Mouse (Mus musculus): ENCODE measurements at regions not wholly inside any gene's neighbourhood (a gene's known extent, or its start where the extent isn't known, plus 50 kb on each side); places are given as distances from the start of the nearest gene placed in this dataset.
A peak's percentile ranks its signal among the peaks of the same experiment; 100 is the strongest.
"Not testable (repeated sequence)": the region's sequence is repeated elsewhere in the genome, so short reads cannot be mapped to it uniquely, and the experiment has no call there.

- H3K36me3 ChIP-seq; H3K27ac ChIP-seq (replicated peaks); H3K4me2 ChIP-seq; ATAC-seq (ENCODE audit: low read depth); H3K4me3 ChIP-seq; H3K9ac ChIP-seq; H3K27me3 ChIP-seq; H3K9me3 ChIP-seq: not testable (repeated sequence)
- WGBS: 65% methylated on average over 1 of the region's 1 CpGs
- peaks cover 40% of the 10 kb centered on the region for H3K4me1 ChIP-seq (replicated peaks)
Observed at GRCm38 (mm10) chr17:13654606-13655005, 105.7 kb upstream of the Afdn start.

- Histone ChIP-seq H3K4me2 (peak overlapping the region; percentile 43), H3K4me1 (replicated peaks) (peaks cover 46% of the 10 kb centered on the region), H3K27ac (replicated peaks) (peak overlapping the region; percentile 65), H3K9ac (no peak overlapping the region), H3K4me3 (no peak overlapping the region), H3K27me3 (no peaks in the 10 kb centered on the region), H3K36me3 (no peaks in the 10 kb centered on the region), H3K9me3 (no peaks in the 10 kb centered on the region)
- ATAC-seq (ENCODE audit: low read depth): peak; percentile 15; the same call in 1 of the 2 replicates
- WGBS: 16% methylated on average over 3 of the region's 3 CpGs
Observed at GRCm38 (mm10) chr17:13656065-13656464, 104.3 kb upstream of the Afdn start.

GRCm38 (mm10) chr17:13656485-13657181 is 103.7 kb upstream of the Afdn start:
- Histone ChIP-seq H3K36me3 (no peaks in the 10 kb centered on the region), H3K27ac (replicated peaks) (peak overlapping the region; percentile 83), H3K9ac (0 out of 2 replicates have a peak overlapping the region, but pooled peaks have one; percentile 14), H3K4me2 (peak overlapping the region; percentile 43), H3K9me3 (no peaks in the 10 kb centered on the region), H3K4me3 (no peak overlapping the region), H3K4me1 (replicated peaks) (peaks cover 46% of the 10 kb centered on the region), H3K27me3 (no peaks in the 10 kb centered on the region)
- under 1% methylated on average over 12 of the region's 15 CpGs for WGBS
- peak; percentile 44 for ATAC-seq (ENCODE audit: low read depth)

GRCm38 (mm10) chr17:13657182-13657562 is 103.2 kb upstream of the Afdn start:
- Histone ChIP-seq H3K27me3 (no peaks in the 10 kb centered on the region), H3K4me2 (peak overlapping the region; percentile 43; the same call in 1 of the 2 replicates), H3K4me1 (replicated peaks) (peaks cover 50% of the 10 kb centered on the region), H3K9ac (0 out of 2 replicates have a peak overlapping the region, but pooled peaks have one; percentile 14), H3K9me3 (no peaks in the 10 kb centered on the region), H3K27ac (replicated peaks) (peak overlapping the region; percentile 83), H3K4me3 (no peak overlapping the region), H3K36me3 (no peaks in the 10 kb centered on the region)
- ATAC-seq (ENCODE audit: low read depth): no peak
- 22% methylated on average over 10 of the region's 10 CpGs for WGBS

- Histone ChIP-seq H3K4me2 (no peak overlapping the region), H3K9ac (peak overlapping the region; percentile 27; the same call in 1 of the 2 replicates), H3K4me3 (no peak overlapping the region), H3K4me1 (replicated peaks) (peaks cover 50% of the 10 kb centered on the region), H3K27me3 (no peaks in the 10 kb centered on the region), H3K36me3 (no peaks in the 10 kb centered on the region), H3K27ac (replicated peaks) (peak overlapping the region; percentile 83), H3K9me3 (no peaks in the 10 kb centered on the region)
- WGBS: 27% methylated on average over 9 of the region's 9 CpGs
- peak; percentile 77 for ATAC-seq (ENCODE audit: low read depth)
Observed at GRCm38 (mm10) chr17:13657656-13658292, 102.6 kb upstream of the Afdn start.

GRCm38 (mm10) chr17:13658321-13658978 is 101.9 kb upstream of the Afdn start:
- WGBS: 8% methylated on average over 3 of the region's 3 CpGs
- no peak overlapping the region; the same call in 1 of the 2 replicates for H3K4me2 ChIP-seq

GRCm38 (mm10) chr17:13659103-13659502 is 101.2 kb upstream of the Afdn start:
- no peaks in the 10 kb centered on the region for H3K9me3 ChIP-seq
- H3K4me2 ChIP-seq: no peak overlapping the region; the same call in 1 of the 2 replicates
- no peak overlapping the region for H3K4me3 ChIP-seq
- no peaks in the 10 kb centered on the region for H3K36me3 ChIP-seq
- H3K27me3 ChIP-seq: no peaks in the 10 kb centered on the region
- H3K9ac ChIP-seq: no peak overlapping the region
- peaks cover 50% of the 10 kb centered on the region for H3K4me1 ChIP-seq (replicated peaks)
- peak overlapping the region; percentile 83 for H3K27ac ChIP-seq (replicated peaks)
- ATAC-seq (ENCODE audit: low read depth): no peak; the same call in 1 of the 2 replicates
- WGBS: 15% methylated on average over 8 of the region's 8 CpGs

More at GRCm38 (mm10) chr17:13658321-13658978, 101.9 kb upstream of the Afdn start:
- H3K36me3 ChIP-seq: no peaks in the 10 kb centered on the region
- peaks cover 50% of the 10 kb centered on the region for H3K4me1 ChIP-seq (replicated peaks)
- H3K27me3 ChIP-seq: no peaks in the 10 kb centered on the region
- no peaks in the 10 kb centered on the region for H3K9me3 ChIP-seq
- peak overlapping the region; percentile 83 for H3K27ac ChIP-seq (replicated peaks)
- H3K4me3 ChIP-seq: no peak overlapping the region
- H3K9ac ChIP-seq: 0 out of 2 replicates have a peak overlapping the region, but pooled peaks have one; percentile 27
- peak; percentile 45 for ATAC-seq (ENCODE audit: low read depth)

GRCm38 (mm10) chr17:13659943-13660342 is 100.4 kb upstream of the Afdn start:
- no peaks in the 10 kb centered on the region for H3K27me3 ChIP-seq
- no peak overlapping the region for H3K4me3 ChIP-seq
- H3K9me3 ChIP-seq: no peaks in the 10 kb centered on the region
- 62% methylated on average over 4 of the region's 4 CpGs for WGBS
- no peaks in the 10 kb centered on the region for H3K36me3 ChIP-seq
- peak overlapping the region; percentile 83 for H3K27ac ChIP-seq (replicated peaks)
- ATAC-seq (ENCODE audit: low read depth): no peak
- no peak overlapping the region for H3K9ac ChIP-seq
- H3K4me2 ChIP-seq: no peak overlapping the region
- peaks cover 50% of the 10 kb centered on the region for H3K4me1 ChIP-seq (replicated peaks)

- Histone ChIP-seq H3K36me3 (no peaks in the 10 kb centered on the region), H3K9me3 (no peaks in the 10 kb centered on the region), H3K27ac (replicated peaks) (no peak overlapping the region), H3K27me3 (no peaks in the 10 kb centered on the region), H3K4me2 (no peak overlapping the region), H3K9ac (no peak overlapping the region), H3K4me3 (no peak overlapping the region), H3K4me1 (replicated peaks) (peaks cover 48% of the 10 kb centered on the region)
- WGBS: 92% methylated on average over 8 of the region's 8 CpGs
- no peak for ATAC-seq (ENCODE audit: low read depth)
Observed at GRCm38 (mm10) chr17:13661023-13661422, 99.3 kb upstream of the Afdn start.

GRCm38 (mm10) chr17:13662152-13662551 is 98.2 kb upstream of the Afdn start:
- Histone ChIP-seq H3K9me3 (no peaks in the 10 kb centered on the region), H3K27ac (replicated peaks) (no peak overlapping the region), H3K27me3 (no peaks in the 10 kb centered on the region), H3K4me1 (replicated peaks) (peaks cover 49% of the 10 kb centered on the region), H3K36me3 (no peaks in the 10 kb centered on the region), H3K9ac (no peak overlapping the region), H3K4me2 (no peak overlapping the region), H3K4me3 (no peak overlapping the region)
- ATAC-seq (ENCODE audit: low read depth): no peak
- 61% methylated on average over 4 of the region's 4 CpGs for WGBS
